Mouse (Mus musculus) E14TG2a.4 (cell line): ENCODE data around the gene Amdhd2.

ENCODE experiments used
- CTCF ChIP-seq: conservative IDR thresholded peaks from 2 replicates; pipeline ENCODE4 v1.5.1; 2014; ENCODE audit warnings: low read length
- NANOG ChIP-seq: IDR thresholded peaks from 2 replicates; pipeline ENCODE4 v1.6.1; 2014; ENCODE audit warnings: borderline replicate concordance, low read length, mixed read lengths
- POU5F1 ChIP-seq: IDR thresholded peaks from 2 replicates; pipeline ENCODE4 v1.6.1; 2014; ENCODE audit warnings: low read length, borderline replicate concordance

GRCm38 (mm10) chr17:24193268-24193667 lies 29.7 kb upstream of the Amdhd2 start:
- no peak for TF ChIP-seq NANOG
- TF ChIP-seq CTCF = no peak
- no peak for TF ChIP-seq POU5F1
